Mouse (Mus musculus) ovary, postnatal 36 days (tissue): ENCODE measurements around the gene Tle1.

Source experiments
- DNase-seq: peaks from one replicate; pipeline ENCODE4 v3.0.0; 2022; ENCODE audit warnings: low spot score, mixed read lengths

Tle1 gene

GRCm38 (mm10) chr4:72165765-72166164 lies 35.0 kb downstream of the Tle1 start:
- no peak for DNase-seq

GRCm38 (mm10) chr4:72162445-72163218 lies 38.1 kb downstream of the Tle1 start:
- no peak for DNase-seq

GRCm38 (mm10) chr4:72160102-72160511 lies 40.6 kb downstream of the Tle1 start:
- DNase-seq: no peak

- DNase-seq: no peak
Measured at GRCm38 (mm10) chr4:72157931-72158371, 42.8 kb downstream of the Tle1 start.

GRCm38 (mm10) chr4:72150460-72151131 lies 50.1 kb downstream of the Tle1 start:
- DNase-seq: no peak

DNA sequence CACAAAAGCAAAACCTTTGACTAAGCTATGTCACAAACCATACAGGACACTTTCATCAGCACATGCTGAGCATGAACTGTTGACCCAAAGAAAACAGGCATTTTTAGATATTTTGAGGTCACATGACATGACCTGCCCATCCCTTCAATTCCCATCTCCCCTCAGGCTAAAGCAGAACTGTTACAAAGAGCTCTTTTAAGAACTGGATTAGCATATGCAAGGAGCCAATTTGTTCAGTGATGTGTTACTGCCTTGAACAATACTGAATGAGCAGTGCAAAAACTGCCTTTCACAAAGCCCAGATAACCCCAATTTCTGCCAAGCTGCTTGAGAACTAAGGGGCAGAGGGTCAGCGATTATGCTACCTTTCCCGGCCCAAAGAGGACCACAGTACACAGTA lies 54.7 kb downstream of the Tle1 start:
- DNase-seq: no peak

- DNase-seq: no peak
Measured at GRCm38 (mm10) chr4:72144541-72144940, 56.2 kb downstream of the Tle1 start.

- no peak for DNase-seq
Measured at GRCm38 (mm10) chr4:72140706-72141105, 60.0 kb downstream of the Tle1 start.

- no peak for DNase-seq
Measured at GRCm38 (mm10) chr4:72139475-72140120, 61.1 kb downstream of the Tle1 start.

GRCm38 (mm10) chr4:72138264-72139080 lies 62.2 kb downstream of the Tle1 start:
- DNase-seq: no peak

GRCm38 (mm10) chr4:72132646-72133045 lies 68.1 kb downstream of the Tle1 start:
- DNase-seq: no peak

DNA sequence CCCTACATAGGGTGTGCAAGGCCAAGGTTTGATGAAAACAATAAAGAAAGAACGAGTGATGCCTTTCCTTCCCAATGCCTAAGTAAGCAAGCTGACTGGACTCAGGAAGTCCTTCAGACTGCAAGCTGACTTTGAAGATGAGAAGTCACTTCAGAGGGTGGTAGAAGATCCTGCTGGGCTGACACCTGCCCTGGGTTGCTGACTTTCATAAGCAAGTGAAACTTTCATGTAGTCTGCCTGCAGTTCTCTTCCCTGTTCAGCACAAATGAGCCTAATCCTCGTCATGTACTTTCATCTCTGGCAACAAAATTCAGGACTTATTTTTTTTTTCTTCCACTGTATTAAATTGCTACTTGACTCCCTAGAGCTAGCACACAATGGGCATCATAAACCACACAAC lies 73.1 kb downstream of the Tle1 start:
- no peak for DNase-seq

- DNase-seq: no peak
Measured at GRCm38 (mm10) chr4:72124790-72125189, 75.9 kb downstream of the Tle1 start.

GRCm38 (mm10) chr4:72122837-72123236 lies 77.9 kb downstream of the Tle1 start:
- no peak for DNase-seq

DNA sequence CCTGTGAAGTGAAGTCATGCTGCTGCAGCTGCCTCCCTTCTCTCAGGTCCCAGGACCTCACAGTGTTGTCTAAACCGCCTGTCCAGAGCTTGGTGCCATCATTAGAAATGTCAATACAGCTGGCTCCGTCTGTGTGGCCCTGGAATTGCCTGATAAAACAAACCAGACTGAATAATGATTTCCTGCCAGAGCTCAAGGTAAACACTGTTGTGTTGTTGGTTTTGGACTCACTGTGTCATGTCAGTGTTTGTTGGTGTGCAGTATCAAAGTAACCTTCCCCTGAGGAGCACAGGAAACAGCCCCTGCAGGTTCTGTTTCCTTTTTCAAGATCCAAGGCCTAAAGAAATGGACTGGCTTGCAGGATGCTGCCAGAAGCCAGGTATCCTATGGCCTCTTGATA lies 78.4 kb downstream of the Tle1 start:
- DNase-seq: no peak

GRCm38 (mm10) chr4:72120050-72120449 lies 80.7 kb downstream of the Tle1 start:
- DNase-seq: no peak

DNA sequence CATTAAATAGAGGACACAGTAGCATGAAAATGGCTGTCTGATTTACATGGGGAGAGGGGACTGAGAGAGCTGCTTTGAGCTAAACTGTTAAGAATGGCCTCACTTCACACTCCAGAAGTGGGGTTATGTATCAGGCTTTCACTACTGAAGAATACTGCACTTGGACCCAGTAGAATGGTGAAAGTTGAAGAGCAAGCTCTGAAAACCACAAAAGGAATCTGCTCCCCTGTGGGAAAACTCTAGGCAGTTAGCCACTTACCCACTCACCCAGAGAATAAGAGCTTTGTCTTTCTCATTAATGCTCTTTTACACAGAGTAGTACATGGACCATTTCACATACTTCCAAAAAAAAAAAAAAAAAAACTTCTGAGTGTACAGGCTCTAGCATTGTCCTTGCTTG lies 95.0 kb downstream of the Tle1 start:
- no peak for DNase-seq

DNA sequence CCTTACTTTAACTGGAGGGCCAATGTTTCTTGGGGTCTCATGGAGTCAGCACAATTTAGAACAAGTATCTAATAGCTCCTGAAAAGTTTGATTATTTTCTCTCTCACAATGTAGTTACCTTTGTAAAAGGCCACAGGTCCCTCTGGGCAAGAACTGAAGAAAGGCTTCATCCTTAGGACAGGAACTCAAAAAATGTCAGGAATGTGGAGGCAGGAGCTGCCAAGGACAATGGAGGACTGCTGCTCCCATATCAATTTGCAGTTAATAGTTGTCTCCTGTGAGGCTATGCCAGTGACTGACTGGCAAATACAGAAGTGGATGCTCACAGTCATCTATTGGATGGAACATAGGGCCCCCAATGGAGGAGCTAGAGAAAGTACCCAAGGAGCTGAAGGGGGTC lies 96.5 kb downstream of the Tle1 start:
- no peak for DNase-seq

DNA sequence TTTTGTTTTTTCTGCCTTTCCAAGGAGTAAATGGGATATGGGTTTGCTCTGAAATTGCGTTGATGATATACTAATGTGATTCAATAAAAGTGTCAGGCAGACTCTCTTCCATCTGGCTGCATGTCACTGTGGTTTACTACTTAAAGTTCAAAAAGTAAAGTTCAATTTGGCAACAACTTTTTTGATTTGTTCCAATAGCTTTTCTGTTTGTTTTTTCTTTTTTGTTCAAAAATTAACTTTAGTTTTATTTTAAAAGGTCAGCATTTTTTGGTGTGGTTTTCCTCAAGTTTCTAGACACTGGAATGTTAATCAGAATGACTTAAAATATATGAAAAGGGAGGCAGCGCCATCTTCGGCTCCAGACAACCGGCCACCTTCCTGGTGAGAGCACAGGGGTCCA lies 112.9 kb downstream of the Tle1 start:
- no peak for DNase-seq

DNA sequence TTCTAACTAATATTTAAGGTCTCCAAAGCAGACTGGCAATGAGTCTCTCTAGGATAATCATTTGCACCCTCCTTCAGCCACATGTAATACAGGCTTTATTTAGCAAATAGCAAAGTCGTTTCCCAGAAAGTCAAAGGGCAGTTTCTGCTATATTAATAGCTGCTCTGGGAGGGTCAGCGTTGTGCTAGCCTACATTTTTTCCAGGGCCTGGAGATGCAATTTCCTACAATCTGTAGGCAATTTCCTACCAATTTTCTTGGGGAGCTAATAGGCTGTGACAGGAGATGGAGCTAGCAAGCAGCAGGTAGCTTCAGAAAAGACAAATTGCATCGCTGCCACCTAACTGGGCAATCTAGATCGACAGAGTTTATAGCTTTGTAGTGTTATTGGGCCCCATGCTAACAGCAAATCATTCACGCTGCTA lies 131.6 kb downstream of the Tle1 start:
- DNase-seq: no peak

GRCm38 (mm10) chr4:72067937-72068336 lies 132.8 kb downstream of the Tle1 start:
- DNase-seq: peak; percentile 2
